Mouse (Mus musculus) lung, adult 18-20 months (tissue): ENCODE results near the gene Lrig3.
A peak's percentile ranks its signal among the peaks of the same experiment; 100 is the strongest.

ENCODE experiments used
- DNase-seq, 2 experiments: peaks; one replicate each; pipeline ENCODE4 v3.0.0; 2022; ENCODE audit warnings: mixed read lengths in 2 of 2

The Lrig3 gene

GRCm38 (mm10) chr10:125966481-125967251 is 698 bp downstream of the Lrig3 start:
- peak; percentile 18 to 32 for DNase-seq

- DNase-seq, result no peak
Measured at GRCm38 (mm10) chr10:125967436-125968160, 1.6 kb downstream of the Lrig3 start.

DNA sequence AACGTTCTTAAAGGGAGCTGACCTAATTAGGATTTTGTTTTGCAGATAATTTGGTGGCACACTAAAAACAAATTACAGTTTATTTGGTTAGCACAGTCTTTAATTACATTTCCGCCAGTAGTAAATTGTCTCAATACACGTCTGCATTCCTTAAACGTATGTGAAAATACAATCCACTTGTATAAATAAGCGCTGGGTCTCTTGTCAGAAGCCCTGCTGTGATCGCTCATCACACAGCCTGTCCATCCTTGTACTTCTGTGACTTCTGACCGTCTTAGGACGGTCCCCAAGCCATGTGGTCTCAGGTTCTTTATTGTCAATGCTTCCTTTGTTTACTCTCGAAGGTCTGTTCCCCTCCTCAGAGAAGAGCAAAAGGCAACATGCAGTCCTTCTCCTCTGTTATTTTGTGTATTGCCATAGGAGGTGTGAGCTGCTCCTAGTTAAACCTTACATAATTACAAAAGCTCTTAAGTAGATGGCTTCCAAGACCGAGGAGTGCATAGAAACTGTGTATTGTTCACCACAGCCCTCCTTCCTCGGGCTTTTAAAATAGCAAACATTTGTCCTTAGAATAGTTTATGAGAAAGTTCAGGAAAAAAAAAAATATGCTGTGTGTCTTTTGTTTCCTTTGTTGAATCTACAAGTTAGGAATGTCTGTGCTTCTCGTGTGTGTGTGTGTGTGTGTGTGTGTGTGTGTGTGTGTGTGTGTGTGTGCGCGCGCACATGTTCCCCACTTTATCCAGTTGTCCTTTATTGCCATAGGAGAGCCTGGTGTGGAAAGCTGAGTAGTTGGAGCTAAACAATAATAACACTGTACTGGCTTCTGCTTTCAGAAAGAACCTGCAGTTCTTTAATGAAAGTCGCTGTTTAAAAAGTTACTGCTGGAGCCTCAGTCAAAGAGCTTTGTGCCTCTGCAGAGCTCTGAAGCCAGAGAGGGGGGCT is 2.5 kb downstream of the Lrig3 start:
- no peak for DNase-seq

DNA sequence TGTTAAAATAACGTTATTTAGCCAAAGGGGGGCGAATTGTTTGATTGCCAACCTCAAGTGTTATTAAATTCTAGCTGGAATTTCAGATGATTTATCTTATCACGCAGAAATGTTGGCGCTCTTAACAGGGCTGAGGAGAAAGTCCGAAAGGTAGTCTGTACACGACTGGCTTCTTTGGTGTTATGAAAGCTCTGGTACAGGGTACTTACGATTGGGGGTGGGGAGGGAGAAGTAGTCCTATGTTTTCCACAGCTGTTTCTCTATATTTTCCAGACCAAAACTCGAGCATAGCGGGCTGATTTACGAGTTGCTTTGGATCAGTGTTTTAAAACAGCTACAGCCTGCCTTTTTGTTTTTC is 3.1 kb downstream of the Lrig3 start:
- DNase-seq, result no peak

- no peak for DNase-seq
Measured at GRCm38 (mm10) chr10:125970031-125970430, 4.1 kb downstream of the Lrig3 start.

GRCm38 (mm10) chr10:125970500-125970899 is 4.5 kb downstream of the Lrig3 start:
- no peak for DNase-seq

DNA sequence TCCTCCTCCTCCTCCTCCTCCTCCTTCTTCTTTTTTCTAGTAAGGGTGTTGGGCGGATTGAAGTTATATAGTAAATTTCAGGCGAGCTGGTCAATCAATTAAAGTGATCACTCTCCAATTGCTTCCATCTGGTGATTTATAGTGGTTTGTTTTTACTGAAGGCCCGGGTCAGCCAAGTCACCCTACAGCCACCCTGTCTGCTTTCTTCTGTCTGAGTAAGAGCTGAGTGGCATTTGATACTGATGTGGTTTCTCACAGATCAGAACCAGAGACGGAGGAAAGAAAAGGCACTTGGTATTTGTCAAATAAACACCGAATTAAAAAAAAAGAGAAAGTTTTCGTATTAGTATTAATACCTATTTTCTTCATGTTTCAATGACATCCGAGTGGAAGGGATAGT is 7.8 kb downstream of the Lrig3 start:
- no peak for DNase-seq

GRCm38 (mm10) chr10:125981938-125982337 is 16.0 kb downstream of the Lrig3 start:
- no peak for DNase-seq

- DNase-seq, result no peak
Measured at GRCm38 (mm10) chr10:125984473-125985035, 18.6 kb downstream of the Lrig3 start.

DNA sequence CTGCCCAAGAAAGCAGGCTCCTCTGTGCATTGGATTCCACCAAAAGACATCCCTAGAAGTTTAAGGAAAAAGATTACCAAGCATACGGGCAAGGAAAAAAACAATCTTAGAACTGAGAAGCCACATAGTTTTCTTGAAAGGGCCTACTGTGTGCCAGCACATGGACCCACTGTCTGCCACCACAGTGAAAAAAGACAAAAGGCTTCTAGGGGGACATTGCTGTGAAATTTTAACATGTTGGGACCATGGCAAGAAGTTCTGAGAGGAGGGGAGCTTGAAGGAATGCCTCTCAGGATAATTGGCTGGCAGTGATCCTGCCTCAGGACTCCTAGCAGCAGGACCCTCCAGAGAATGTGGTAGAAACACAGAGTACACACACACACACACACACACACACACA is 19.8 kb downstream of the Lrig3 start:
- no peak for DNase-seq

DNA sequence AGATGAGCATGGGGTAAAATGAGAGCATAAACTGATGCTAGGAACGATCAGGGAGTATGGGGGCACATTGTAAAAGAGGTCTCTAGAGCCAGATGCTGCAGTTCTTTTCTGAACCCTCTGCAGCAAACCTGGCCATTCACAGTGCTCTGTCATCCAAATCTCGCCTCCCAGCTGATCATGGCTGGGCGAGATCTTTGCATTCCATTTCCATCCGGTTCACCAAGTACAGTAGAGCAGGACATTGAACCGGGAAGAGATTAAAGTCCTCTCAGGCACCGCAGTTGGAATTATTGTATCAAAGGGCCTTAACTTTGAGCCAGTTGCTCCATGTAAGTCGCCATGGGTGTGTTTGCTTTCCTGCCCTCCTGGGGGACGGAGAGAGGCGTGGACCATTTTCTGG is 20.5 kb downstream of the Lrig3 start:
- no peak for DNase-seq

DNA sequence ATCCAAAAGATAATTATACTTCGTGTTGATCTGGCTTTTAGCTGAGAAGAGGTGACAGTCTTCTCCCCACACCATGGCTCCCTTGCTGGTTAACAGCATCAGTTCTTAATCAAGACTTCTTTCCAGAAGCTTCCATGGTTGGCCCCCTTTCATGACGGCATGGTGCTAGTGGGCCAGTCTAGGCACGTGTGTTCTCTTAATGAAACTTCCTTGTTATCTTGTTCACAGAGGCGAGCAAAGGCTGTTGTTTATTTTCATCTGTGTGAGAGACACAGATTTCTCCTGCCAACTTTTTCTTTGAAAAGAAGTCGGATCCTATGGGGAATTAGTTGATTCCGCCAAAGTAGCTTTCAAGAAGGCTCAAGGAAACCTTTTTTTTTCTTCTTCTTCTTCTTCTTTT is 21.3 kb downstream of the Lrig3 start:
- no peak for DNase-seq

GRCm38 (mm10) chr10:125988037-125988436 is 22.1 kb downstream of the Lrig3 start:
- DNase-seq, result no peak

- DNase-seq, result no peak
Measured at GRCm38 (mm10) chr10:125989890-125990289, 23.9 kb downstream of the Lrig3 start.

DNA sequence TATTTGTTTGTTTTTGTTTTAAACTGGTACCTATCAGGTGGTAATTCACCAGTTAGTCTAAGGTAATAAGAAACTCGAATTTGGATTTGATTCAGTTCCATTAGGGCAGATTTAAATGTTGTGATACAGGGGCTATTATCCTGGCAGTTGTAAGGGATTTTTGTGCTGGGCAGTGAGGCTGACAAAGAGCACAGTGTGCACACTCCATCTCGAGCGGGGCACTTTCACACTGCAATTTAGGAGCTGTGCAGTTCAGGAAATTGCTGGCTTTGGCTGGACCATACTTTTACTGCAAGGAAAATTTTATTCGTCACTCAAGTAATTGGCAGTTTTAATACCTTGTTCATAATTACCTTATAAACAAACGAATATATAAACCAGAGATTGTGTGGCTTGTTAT is 24.4 kb downstream of the Lrig3 start:
- no peak for DNase-seq

GRCm38 (mm10) chr10:125991819-125992218 is 25.9 kb downstream of the Lrig3 start:
- no peak for DNase-seq

- DNase-seq, result peak; percentile 50 to 73
Measured at GRCm38 (mm10) chr10:125994855-125995254, 28.9 kb downstream of the Lrig3 start.

DNA sequence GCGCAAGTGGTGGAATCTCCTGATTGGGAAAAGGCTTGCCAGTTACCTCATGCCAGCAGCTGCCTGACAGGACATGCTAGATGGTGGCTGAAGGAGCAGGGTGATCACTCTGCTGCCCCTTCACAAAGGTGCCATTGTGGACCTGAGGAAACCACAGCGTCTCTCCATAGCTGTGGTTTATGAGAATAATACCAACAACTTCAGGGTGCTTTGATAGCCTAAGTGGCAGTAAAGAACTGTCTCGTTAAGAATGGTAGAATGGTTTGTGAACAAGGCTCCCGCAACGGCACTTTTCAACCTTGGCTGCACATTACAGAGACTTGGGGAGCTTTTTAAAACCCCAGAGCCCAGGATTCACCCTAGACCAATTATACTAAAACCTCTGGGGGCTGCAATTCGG is 29.7 kb downstream of the Lrig3 start:
- no peak for DNase-seq

DNA sequence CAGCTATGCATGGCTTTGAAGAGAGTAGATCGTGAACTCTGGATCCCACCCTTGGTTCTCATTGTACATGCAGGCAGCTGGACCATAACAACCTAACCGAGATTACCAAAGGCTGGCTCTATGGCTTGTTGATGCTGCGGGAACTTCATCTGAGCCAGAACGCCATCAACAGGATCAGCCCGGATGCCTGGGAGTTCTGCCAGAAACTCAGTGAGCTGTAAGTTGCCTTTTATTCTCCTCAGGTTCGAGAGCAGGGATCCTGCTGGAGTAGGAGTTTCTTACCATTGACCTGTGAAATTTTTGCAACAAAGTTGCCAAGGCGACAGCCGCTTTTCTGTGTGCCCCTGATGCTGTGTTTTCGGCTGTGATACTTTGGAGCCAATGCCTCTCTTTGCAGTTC is 31.0 kb downstream of the Lrig3 start:
- no peak for DNase-seq

DNA sequence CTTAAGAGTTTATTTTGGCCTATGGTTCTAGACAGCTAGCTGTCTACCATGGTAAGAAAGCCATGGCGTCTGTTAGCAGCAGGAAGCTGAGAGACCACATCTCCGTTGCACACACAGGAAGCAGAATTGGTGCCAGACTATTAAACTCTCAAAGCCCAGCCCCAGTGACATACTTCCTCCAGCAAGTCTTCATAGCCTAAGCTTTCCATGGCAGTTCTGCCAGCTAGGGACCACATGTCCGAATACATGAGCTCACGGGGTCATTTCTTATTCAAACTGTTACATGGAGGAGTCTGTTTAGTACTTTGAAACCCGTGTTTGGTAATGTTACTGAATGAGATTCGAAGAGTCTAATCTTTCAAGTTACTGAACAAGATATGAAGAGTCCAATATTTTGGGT is 33.6 kb downstream of the Lrig3 start:
- peak in 1 of 2 experiments; percentile 17 for DNase-seq

DNA sequence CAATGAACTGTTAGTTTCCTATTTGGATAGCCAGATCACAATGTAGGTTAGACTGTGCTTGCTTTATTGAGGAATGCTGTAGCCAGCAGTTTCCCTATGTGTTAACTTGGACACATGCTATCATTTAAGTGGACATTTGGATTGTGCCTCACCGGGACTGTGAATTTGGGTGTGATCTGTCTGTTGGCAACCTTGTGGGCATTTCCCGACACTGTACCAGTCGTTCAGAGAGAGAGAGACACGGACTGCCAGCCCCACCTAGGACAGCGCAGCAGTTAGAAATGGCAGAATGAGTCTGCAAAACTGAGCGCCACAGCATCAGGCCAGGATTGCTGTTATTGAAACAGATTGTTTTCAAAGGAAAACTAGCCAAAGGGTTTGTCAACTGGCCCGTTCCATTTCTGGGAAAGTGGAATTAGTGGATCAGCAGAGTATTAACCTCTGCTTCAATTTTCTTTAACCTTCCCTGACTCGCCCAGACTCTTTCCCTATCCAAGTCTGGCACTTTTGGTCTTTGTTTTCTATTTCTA is 35.0 kb downstream of the Lrig3 start:
- peak in 1 of 2 experiments; percentile 11 for DNase-seq

DNA sequence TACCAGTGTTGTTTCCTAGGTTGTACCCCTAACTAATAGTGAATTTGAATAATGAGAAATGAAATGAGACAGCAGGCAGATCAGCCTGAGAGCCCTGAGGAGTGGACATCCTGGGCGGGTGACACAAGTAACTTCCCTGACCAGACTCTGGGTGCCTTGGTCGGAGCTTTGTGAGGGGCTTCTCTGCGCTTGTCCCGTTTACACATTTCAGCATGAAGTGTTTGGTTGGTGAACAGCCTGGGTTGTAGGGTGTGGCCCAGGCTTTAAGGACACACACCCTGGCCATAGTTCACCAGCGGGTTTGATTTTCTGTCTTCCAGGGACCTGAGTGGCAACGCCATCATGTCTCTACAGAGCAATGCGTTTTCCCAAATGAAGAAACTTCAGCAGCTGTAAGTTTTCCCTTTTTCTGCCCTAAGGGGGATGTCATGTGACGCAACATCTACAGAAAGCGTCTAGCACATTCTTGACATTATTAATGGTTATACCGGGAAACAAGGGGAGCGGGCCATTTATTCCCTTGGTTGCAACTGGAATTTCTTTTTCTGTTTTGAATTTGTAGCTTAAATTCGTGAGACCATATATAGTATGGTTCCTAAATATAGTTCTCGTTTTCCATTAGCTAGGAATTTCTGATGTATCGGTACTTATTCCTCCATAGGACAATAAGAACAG is 36.2 kb downstream of the Lrig3 start:
- DNase-seq, result no peak
